Mouse (Mus musculus): ENCODE measurements around the gene Ube3b. TPM values are rescaled to one million over a fixed set of nuclear protein-coding genes. Genes with fewer than 3 reads are reported as not detected.

Ube3b gene
- polyA plus RNA-seq, 1 experiment = 43.0 TPM

- no peak overlapping the region for H3K4me3 ChIP-seq (ENCODE audit: low read depth, low read length)
- H3K36me3 ChIP-seq (ENCODE audit: control insufficient read depth, insufficient read depth, low read length, poor library complexity, severe bottlenecking) = peaks cover 3% of the 10 kb centered on the region; the same call in 1 of the 2 replicates
- TF ChIP-seq EP300 (IDR thresholded peaks at IDR 0.05; ENCODE audit: insufficient read depth, low read depth, low read length) (no peak), CTCF (IDR thresholded peaks at IDR 0.05; ENCODE audit: low read depth, low read length) (no peak), POLR2A (IDR thresholded peaks at IDR 0.05; ENCODE audit: insufficient read depth, low read length) (no peak)
- H3K27me3 ChIP-seq (ENCODE audit: control insufficient read depth, insufficient read depth, low read length, poor library complexity, severe bottlenecking) = no peaks in the 10 kb centered on the region
- H3K27ac ChIP-seq (ENCODE audit: insufficient read depth, low read length) = no peak overlapping the region
- peaks cover 10% of the 10 kb centered on the region for H3K4me1 ChIP-seq (ENCODE audit: control insufficient read depth, insufficient read depth, low read length)
- no peak overlapping the region for H3K9ac ChIP-seq (ENCODE audit: low read depth, poor library complexity, severe bottlenecking)
- no peaks in the 10 kb centered on the region for H3K9me3 ChIP-seq (replicated peaks; ENCODE audit: control insufficient read depth, insufficient read depth, low read length, poor library complexity, severe bottlenecking)
These were observed 8.5 kb upstream of the Ube3b start for GRCm38 (mm10) chr5:114371731-114372473.

GRCm38 (mm10) chr5:114372565-114372964 lies 7.8 kb upstream of the Ube3b start:
- no peak overlapping the region for H3K27ac ChIP-seq (ENCODE audit: insufficient read depth, low read length)
- H3K9ac ChIP-seq (ENCODE audit: low read depth, poor library complexity, severe bottlenecking) = no peak overlapping the region
- H3K36me3 ChIP-seq (ENCODE audit: control insufficient read depth, insufficient read depth, low read length, poor library complexity, severe bottlenecking) = no peaks in the 10 kb centered on the region
- no peaks in the 10 kb centered on the region for H3K9me3 ChIP-seq (replicated peaks; ENCODE audit: control insufficient read depth, insufficient read depth, low read length, poor library complexity, severe bottlenecking)
- no peak overlapping the region for H3K4me3 ChIP-seq (ENCODE audit: low read depth, low read length)
- no peak for TF ChIP-seq CTCF (IDR thresholded peaks at IDR 0.05; ENCODE audit: low read depth, low read length)
- no peak for TF ChIP-seq POLR2A (IDR thresholded peaks at IDR 0.05; ENCODE audit: insufficient read depth, low read length)
- TF ChIP-seq EP300 (IDR thresholded peaks at IDR 0.05; ENCODE audit: insufficient read depth, low read depth, low read length) = no peak
- no peaks in the 10 kb centered on the region for H3K27me3 ChIP-seq (ENCODE audit: control insufficient read depth, insufficient read depth, low read length, poor library complexity, severe bottlenecking)
- H3K4me1 ChIP-seq (ENCODE audit: control insufficient read depth, insufficient read depth, low read length) = peaks cover 10% of the 10 kb centered on the region

- H3K9me3 ChIP-seq (replicated peaks; ENCODE audit: control insufficient read depth, insufficient read depth, low read length, poor library complexity, severe bottlenecking) = no peaks in the 10 kb centered on the region
- no peaks in the 10 kb centered on the region for H3K36me3 ChIP-seq (ENCODE audit: control insufficient read depth, insufficient read depth, low read length, poor library complexity, severe bottlenecking)
- H3K4me1 ChIP-seq (ENCODE audit: control insufficient read depth, insufficient read depth, low read length) = peaks cover 10% of the 10 kb centered on the region
- TF ChIP-seq EP300 (IDR thresholded peaks at IDR 0.05; ENCODE audit: insufficient read depth, low read depth, low read length) (no peak), POLR2A (IDR thresholded peaks at IDR 0.05; ENCODE audit: insufficient read depth, low read length) (no peak), CTCF (IDR thresholded peaks at IDR 0.05; ENCODE audit: low read depth, low read length) (no peak)
- H3K4me3 ChIP-seq (ENCODE audit: low read depth, low read length) = no peak overlapping the region
- no peak overlapping the region for H3K9ac ChIP-seq (ENCODE audit: low read depth, poor library complexity, severe bottlenecking)
- H3K27ac ChIP-seq (ENCODE audit: insufficient read depth, low read length) = no peak overlapping the region
- H3K27me3 ChIP-seq (ENCODE audit: control insufficient read depth, insufficient read depth, low read length, poor library complexity, severe bottlenecking) = no peaks in the 10 kb centered on the region
These were observed 7.2 kb upstream of the Ube3b start for GRCm38 (mm10) chr5:114373174-114373573.

- Histone ChIP-seq H3K4me1 (ENCODE audit: control insufficient read depth, insufficient read depth, low read length) (peaks cover 10% of the 10 kb centered on the region), H3K9me3 (replicated peaks; ENCODE audit: control insufficient read depth, insufficient read depth, low read length, poor library complexity, severe bottlenecking) (no peaks in the 10 kb centered on the region), H3K27ac (ENCODE audit: insufficient read depth, low read length) (no peak overlapping the region), H3K36me3 (ENCODE audit: control insufficient read depth, insufficient read depth, low read length, poor library complexity, severe bottlenecking) (no peaks in the 10 kb centered on the region), H3K4me3 (ENCODE audit: low read depth, low read length) (no peak overlapping the region), H3K27me3 (ENCODE audit: control insufficient read depth, insufficient read depth, low read length, poor library complexity, severe bottlenecking) (no peaks in the 10 kb centered on the region), H3K9ac (ENCODE audit: low read depth, poor library complexity, severe bottlenecking) (no peak overlapping the region)
- TF ChIP-seq CTCF (IDR thresholded peaks at IDR 0.05; ENCODE audit: low read depth, low read length) (no peak), EP300 (IDR thresholded peaks at IDR 0.05; ENCODE audit: insufficient read depth, low read depth, low read length) (no peak), POLR2A (IDR thresholded peaks at IDR 0.05; ENCODE audit: insufficient read depth, low read length) (no peak)
These were observed 6.8 kb upstream of the Ube3b start for GRCm38 (mm10) chr5:114373581-114373980.

- Histone ChIP-seq H3K36me3 (ENCODE audit: control insufficient read depth, insufficient read depth, low read length, poor library complexity, severe bottlenecking) (no peaks in the 10 kb centered on the region), H3K27me3 (ENCODE audit: control insufficient read depth, insufficient read depth, low read length, poor library complexity, severe bottlenecking) (no peaks in the 10 kb centered on the region), H3K4me1 (ENCODE audit: control insufficient read depth, insufficient read depth, low read length) (peaks cover 10% of the 10 kb centered on the region), H3K9ac (ENCODE audit: low read depth, poor library complexity, severe bottlenecking) (no peak overlapping the region), H3K27ac (ENCODE audit: insufficient read depth, low read length) (no peak overlapping the region), H3K9me3 (replicated peaks; ENCODE audit: control insufficient read depth, insufficient read depth, low read length, poor library complexity, severe bottlenecking) (no peaks in the 10 kb centered on the region), H3K4me3 (ENCODE audit: low read depth, low read length) (no peak overlapping the region)
- TF ChIP-seq CTCF (IDR thresholded peaks at IDR 0.05; ENCODE audit: low read depth, low read length) (no peak), POLR2A (IDR thresholded peaks at IDR 0.05; ENCODE audit: insufficient read depth, low read length) (no peak), EP300 (IDR thresholded peaks at IDR 0.05; ENCODE audit: insufficient read depth, low read depth, low read length) (no peak)
These were observed 5.8 kb upstream of the Ube3b start for GRCm38 (mm10) chr5:114374409-114375213.
